Mouse (Mus musculus): ENCODE data around the gene Zfp61. TPM values are rescaled to one million over a fixed set of nuclear protein-coding genes. Genes with fewer than 3 reads are reported as not detected.

Gene Zfp61
- polyA plus RNA-seq, 1 experiment from 2014 or later, result 37.1 TPM

DNA sequence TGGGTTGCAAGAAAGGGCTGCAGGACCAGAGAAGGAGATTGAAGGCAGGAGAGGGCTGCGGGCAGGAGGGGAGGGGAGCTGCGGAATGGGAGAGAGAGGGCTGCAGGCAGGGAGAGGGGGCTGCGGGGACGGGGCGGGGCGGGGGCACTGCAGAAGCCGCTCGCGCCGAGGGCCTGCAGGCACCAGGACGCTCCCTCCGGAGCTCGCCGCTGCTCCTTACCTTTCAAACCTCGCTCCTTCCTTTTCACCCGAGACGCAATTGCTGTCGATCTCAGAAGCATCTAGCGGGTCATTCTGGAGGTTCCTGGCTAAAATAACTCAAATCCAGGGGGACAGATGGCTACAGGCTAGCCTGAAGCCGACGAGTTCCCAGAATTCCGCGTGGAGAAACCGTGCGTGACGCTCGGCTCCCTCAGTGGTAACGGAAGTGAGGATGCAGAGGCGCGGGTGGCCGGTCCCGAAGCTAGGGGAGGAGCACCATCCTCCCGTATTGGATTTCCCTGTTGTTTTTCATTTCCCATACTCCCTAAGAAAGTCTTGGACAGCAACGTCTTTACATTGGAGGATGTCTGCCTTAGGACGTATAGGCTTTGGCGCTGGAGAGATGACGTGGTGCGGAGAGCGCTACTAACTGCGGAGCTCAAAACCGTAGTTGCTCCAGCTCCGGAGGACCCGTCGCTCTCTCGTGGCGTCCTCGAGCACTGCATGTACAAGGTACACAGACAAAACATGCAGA, 1.9 kb downstream of the Zfp61 start:
- peaks cover 18% of the 10 kb centered on the region for H3K36me3 ChIP-seq (ENCODE audit: control insufficient read depth, insufficient read depth, low read length)
- under 1% methylated on average over 46 of the region's 47 CpGs for WGBS

GRCm38 (mm10) chr7:24298635-24298972, 2.4 kb downstream of the Zfp61 start:
- Histone ChIP-seq H3K4me2 (peak overlapping the region; percentile 89), H3K9ac (ENCODE audit: low read length) (peak overlapping the region; percentile 72), H3K36me3 (ENCODE audit: control insufficient read depth, insufficient read depth, low read length) (peaks cover 18% of the 10 kb centered on the region), H3K27me3 (ENCODE audit: control insufficient read depth, insufficient read depth, low read length) (no peaks in the 10 kb centered on the region), H3K4me3 (ENCODE audit: low read depth, low read length) (peak overlapping the region; percentile 51), H3K4me1 (ENCODE audit: control insufficient read depth, insufficient read depth, low read length) (peaks cover 15% of the 10 kb centered on the region), H3K27ac (ENCODE audit: low read depth, low read length) (peak overlapping the region; percentile 82), H3K9me3 (ENCODE audit: control insufficient read depth, low read length) (no peaks in the 10 kb centered on the region)
- peak; percentile 39 for ATAC-seq (ENCODE audit: low FRiP score)
- WGBS, result 0% methylated on average over 12 of the region's 12 CpGs
- no peak for DNase-seq (ENCODE audit: low spot score, missing footprints)

More for the DNA sequence above, 1.9 kb downstream of the Zfp61 start:
- Histone ChIP-seq H3K4me3 (ENCODE audit: low read depth, low read length) (peak overlapping the region; percentile 51), H3K27ac (ENCODE audit: low read depth, low read length) (peak overlapping the region; percentile 82), H3K9me3 (ENCODE audit: control insufficient read depth, low read length) (no peaks in the 10 kb centered on the region), H3K4me1 (ENCODE audit: control insufficient read depth, insufficient read depth, low read length) (peaks cover 15% of the 10 kb centered on the region), H3K27me3 (ENCODE audit: control insufficient read depth, insufficient read depth, low read length) (no peaks in the 10 kb centered on the region), H3K9ac (ENCODE audit: low read length) (peak overlapping the region; percentile 72), H3K4me2 (peak overlapping the region; percentile 89)
- DNase-seq (ENCODE audit: low spot score, missing footprints), result peak; percentile 97
- peak; percentile 87 for ATAC-seq (ENCODE audit: low FRiP score)

DNA sequence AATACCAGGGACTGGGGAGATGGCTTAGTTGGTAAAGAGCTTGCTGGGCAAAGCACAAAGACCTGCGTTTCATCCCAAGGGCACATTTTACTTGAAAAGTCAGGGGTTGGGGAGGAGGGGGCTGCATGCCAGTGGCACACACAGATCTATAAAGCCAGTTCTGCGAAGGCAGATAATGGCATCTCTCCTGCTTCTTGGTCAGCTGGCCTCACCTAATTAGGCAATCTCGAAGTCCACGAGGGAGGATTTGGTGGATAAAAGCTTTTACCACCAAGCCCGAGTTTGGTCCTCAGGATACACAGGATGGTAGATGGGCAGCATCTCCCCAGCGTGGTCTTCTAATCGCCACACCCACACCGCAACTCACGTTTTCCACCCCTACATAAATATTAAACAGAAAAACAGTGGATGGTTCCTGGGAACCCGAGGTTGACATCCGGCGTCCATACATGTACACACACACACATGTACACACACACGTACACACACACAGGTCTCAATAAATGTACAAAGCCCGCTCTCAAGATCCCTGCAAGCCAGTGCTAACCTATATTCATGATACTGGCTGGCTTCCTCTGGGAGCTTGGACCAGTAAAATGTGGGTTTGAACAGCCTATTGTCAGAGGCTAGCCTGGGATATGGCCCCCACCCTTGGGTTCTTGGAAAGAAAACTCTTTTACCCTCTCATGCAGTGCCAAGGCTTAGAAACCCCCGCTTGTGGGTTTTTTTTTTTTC, 3.5 kb downstream of the Zfp61 start:
- ATAC-seq (ENCODE audit: low FRiP score), result no peak
- H3K36me3 ChIP-seq (ENCODE audit: control insufficient read depth, insufficient read depth, low read length), result peaks cover 16% of the 10 kb centered on the region
- no peaks in the 10 kb centered on the region for H3K9me3 ChIP-seq (ENCODE audit: control insufficient read depth, low read length)
- peak; percentile 68 for DNase-seq (ENCODE audit: low spot score, missing footprints)
- no peaks in the 10 kb centered on the region for H3K27me3 ChIP-seq (ENCODE audit: control insufficient read depth, insufficient read depth, low read length)
- no peak overlapping the region; the same call in 1 of the 2 replicates for H3K27ac ChIP-seq (ENCODE audit: low read depth, low read length)
- peaks cover 15% of the 10 kb centered on the region for H3K4me1 ChIP-seq (ENCODE audit: control insufficient read depth, insufficient read depth, low read length)
- peak overlapping the region; percentile 89 for H3K4me2 ChIP-seq
- H3K4me3 ChIP-seq (ENCODE audit: low read depth, low read length), result no peak overlapping the region
- 90% methylated on average over 15 of the region's 15 CpGs for WGBS
- peak overlapping the region; percentile 72 for H3K9ac ChIP-seq (ENCODE audit: low read length)

DNA sequence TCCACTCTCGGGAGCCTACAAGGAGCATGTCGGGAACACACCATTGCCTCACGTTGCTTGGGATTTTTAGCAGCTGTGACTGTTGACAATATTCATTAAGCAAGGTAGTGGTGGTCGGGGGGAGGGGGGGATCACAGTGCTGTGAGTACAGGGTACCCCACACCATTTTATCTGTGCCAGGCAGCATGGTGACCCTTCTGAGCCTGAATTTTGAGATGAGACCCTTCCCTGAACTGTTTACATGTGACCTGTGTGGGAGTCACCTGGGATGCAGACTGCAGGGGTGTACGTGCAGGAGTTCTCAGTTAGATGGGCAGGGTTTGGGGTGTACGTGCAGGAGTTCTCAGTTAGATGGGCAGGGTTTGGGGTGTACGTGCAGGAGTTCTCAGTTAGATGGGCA, 4.6 kb downstream of the Zfp61 start:
- Histone ChIP-seq H3K36me3 (ENCODE audit: control insufficient read depth, insufficient read depth, low read length) (peaks cover 27% of the 10 kb centered on the region), H3K4me1 (ENCODE audit: control insufficient read depth, insufficient read depth, low read length) (peaks cover 15% of the 10 kb centered on the region), H3K9me3 (ENCODE audit: control insufficient read depth, low read length) (no peaks in the 10 kb centered on the region), H3K4me3 (ENCODE audit: low read depth, low read length) (no peak overlapping the region), H3K27me3 (ENCODE audit: control insufficient read depth, insufficient read depth, low read length) (no peaks in the 10 kb centered on the region), H3K9ac (ENCODE audit: low read length) (no peak overlapping the region), H3K4me2 (no peak overlapping the region), H3K27ac (ENCODE audit: low read depth, low read length) (no peak overlapping the region)
- DNase-seq (ENCODE audit: low spot score, missing footprints) (peak; percentile 21), ATAC-seq (ENCODE audit: low FRiP score) (no peak)
- WGBS, result 96% methylated on average over 6 of the region's 7 CpGs

DNA sequence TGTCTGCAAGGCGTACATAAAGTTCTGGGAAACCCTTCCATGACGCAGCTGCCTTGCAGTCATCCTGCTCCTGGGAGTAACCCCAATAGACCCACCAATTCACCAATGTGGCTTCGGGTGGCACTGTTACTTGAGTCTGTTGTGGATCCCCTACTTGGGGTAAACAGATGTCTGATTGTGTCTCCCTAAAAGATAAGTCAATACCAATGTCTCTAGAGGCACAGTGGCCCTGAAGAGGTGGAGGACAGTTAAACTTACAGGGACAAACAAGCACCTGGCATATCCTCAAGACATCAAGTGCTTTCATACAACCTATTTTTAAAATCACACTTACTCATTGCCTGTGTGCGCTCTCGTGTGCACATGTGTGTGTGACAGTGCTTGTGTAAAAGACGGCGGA, 5.7 kb downstream of the Zfp61 start:
- ATAC-seq (ENCODE audit: low FRiP score), result no peak
- 96% methylated on average over 7 of the region's 7 CpGs for WGBS

DNA sequence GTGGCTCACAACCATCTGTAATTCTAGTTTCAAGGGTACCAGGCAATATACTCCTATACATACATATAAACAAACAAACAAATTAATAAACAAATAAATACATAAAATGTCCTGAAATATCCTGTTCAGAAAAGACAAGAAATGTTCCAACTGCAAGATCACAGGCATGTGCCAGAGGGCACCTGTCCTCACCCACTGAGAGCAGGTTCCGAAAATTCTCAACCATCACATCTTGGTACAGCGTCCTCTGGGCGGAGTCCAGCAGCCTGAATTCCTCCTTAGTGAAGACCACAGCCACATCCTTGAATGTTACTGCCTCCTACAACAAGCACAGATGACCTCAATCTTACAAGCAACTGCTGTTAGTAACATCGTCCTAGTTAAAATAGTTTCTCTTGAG, 6.3 kb downstream of the Zfp61 start:
- peaks cover 39% of the 10 kb centered on the region for H3K36me3 ChIP-seq (ENCODE audit: control insufficient read depth, insufficient read depth, low read length)
- WGBS, result 95% methylated on average over 4 of the region's 4 CpGs

More for the DNA sequence above, 5.7 kb downstream of the Zfp61 start:
- no peak overlapping the region for H3K4me2 ChIP-seq
- H3K27me3 ChIP-seq (ENCODE audit: control insufficient read depth, insufficient read depth, low read length), result no peaks in the 10 kb centered on the region
- H3K36me3 ChIP-seq (ENCODE audit: control insufficient read depth, insufficient read depth, low read length), result peaks cover 34% of the 10 kb centered on the region
- H3K27ac ChIP-seq (ENCODE audit: low read depth, low read length), result no peak overlapping the region
- H3K9ac ChIP-seq (ENCODE audit: low read length), result no peak overlapping the region
- H3K4me3 ChIP-seq (ENCODE audit: low read depth, low read length), result no peak overlapping the region
- peaks cover 11% of the 10 kb centered on the region for H3K4me1 ChIP-seq (ENCODE audit: control insufficient read depth, insufficient read depth, low read length)
- H3K9me3 ChIP-seq (ENCODE audit: control insufficient read depth, low read length), result no peaks in the 10 kb centered on the region
- DNase-seq (ENCODE audit: low spot score, missing footprints), result no peak

DNA sequence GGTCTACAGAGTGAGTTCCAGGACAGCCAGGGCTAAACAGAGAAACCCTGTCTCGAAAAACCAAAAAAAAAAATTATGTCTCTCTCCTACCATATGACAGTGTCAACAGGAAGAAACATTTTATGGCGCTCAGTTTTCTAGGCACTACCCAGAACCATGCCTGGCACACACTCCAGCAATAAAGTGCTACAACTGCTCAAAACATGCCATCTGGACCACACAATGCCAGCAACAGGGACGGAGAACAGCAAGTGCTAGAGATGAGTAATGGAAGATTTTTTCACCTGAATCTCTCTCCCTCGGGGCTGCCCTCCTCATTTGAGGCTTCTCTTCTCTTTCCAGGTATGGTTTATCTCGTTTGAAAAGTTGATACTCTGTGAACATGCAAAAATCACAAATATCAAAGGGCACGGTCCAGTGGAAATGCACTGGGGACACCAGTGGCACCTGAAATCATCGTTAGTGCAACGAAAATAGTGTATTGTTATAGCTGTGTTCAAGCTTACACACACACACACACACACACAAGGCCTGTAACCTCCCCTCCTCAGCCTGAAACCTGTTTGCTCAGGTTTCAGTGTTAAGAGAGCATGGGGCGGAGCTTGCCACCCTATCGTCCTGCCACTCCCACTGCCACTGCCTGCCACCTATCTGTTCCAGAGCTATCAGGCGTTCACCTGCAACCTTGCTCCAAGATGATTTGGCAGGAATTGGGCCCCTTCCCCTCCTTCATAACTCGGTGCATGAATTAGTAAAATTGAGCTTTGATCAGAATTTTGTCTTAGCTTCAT, 7.8 kb downstream of the Zfp61 start:
- Histone ChIP-seq H3K9me3 (ENCODE audit: control insufficient read depth, low read length) (no peaks in the 10 kb centered on the region), H3K27me3 (ENCODE audit: control insufficient read depth, insufficient read depth, low read length) (no peaks in the 10 kb centered on the region), H3K9ac (ENCODE audit: low read length) (no peak overlapping the region), H3K36me3 (ENCODE audit: control insufficient read depth, insufficient read depth, low read length) (peaks cover 39% of the 10 kb centered on the region), H3K4me1 (ENCODE audit: control insufficient read depth, insufficient read depth, low read length) (peaks cover 4% of the 10 kb centered on the region), H3K4me2 (no peak overlapping the region), H3K27ac (ENCODE audit: low read depth, low read length) (no peak overlapping the region), H3K4me3 (ENCODE audit: low read depth, low read length) (no peak overlapping the region)
- ATAC-seq (ENCODE audit: low FRiP score) (no peak), DNase-seq (ENCODE audit: low spot score, missing footprints) (peak; percentile 51)
- 87% methylated on average over 12 of the region's 12 CpGs for WGBS

More for the DNA sequence above, 6.3 kb downstream of the Zfp61 start:
- Histone ChIP-seq H3K27me3 (ENCODE audit: control insufficient read depth, insufficient read depth, low read length) (no peaks in the 10 kb centered on the region), H3K4me3 (ENCODE audit: low read depth, low read length) (no peak overlapping the region), H3K4me1 (ENCODE audit: control insufficient read depth, insufficient read depth, low read length) (peaks cover 5% of the 10 kb centered on the region), H3K27ac (ENCODE audit: low read depth, low read length) (no peak overlapping the region), H3K9ac (ENCODE audit: low read length) (no peak overlapping the region), H3K4me2 (no peak overlapping the region), H3K9me3 (ENCODE audit: control insufficient read depth, low read length) (no peaks in the 10 kb centered on the region)
- peak; percentile 51 for DNase-seq (ENCODE audit: low spot score, missing footprints)
- no peak for ATAC-seq (ENCODE audit: low FRiP score)

DNA sequence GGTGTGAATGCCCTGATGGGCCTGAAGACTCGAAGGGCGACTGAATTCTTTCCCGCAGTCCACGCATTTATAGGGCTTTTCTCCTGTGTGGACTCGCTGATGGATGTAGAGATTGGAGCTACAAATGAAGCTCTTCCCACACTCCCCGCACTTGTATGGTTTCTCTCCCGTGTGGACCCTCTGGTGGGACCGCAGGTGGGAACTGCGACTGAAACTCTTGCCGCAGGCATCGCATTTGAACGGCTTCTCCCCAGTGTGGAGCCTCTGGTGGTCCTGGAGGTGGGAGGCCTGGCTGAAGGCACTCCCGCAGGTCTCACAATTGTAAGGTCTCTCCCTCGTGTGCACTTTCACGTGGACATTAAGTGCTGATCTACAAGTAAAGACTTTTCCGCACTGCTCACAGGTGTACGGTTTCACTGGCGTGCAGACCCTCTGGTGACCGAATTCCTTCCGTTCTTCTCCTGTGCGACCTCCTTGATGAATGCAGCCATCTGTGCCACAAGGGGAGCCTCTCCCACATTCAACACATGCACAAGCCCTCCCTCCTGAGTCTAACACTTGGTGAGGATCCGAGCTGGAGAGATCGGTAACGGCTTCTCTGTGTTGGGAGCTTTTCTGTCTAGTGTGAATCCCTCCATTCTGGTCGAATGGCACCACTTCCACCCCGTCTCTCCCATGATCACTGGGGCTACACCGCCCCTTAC, 9.5 kb downstream of the Zfp61 start:
- Histone ChIP-seq H3K36me3 (ENCODE audit: control insufficient read depth, insufficient read depth, low read length) (peaks cover 37% of the 10 kb centered on the region), H3K4me1 (ENCODE audit: control insufficient read depth, insufficient read depth, low read length) (no peaks in the 10 kb centered on the region), H3K4me3 (ENCODE audit: low read depth, low read length) (no peak overlapping the region), H3K9me3 (ENCODE audit: control insufficient read depth, low read length) (no peaks in the 10 kb centered on the region), H3K27me3 (ENCODE audit: control insufficient read depth, insufficient read depth, low read length) (no peaks in the 10 kb centered on the region), H3K9ac (ENCODE audit: low read length) (no peak overlapping the region), H3K27ac (ENCODE audit: low read depth, low read length) (no peak overlapping the region), H3K4me2 (no peak overlapping the region)
- DNase-seq (ENCODE audit: low spot score, missing footprints), result peak; percentile 54
- no peak for ATAC-seq (ENCODE audit: low FRiP score)
- WGBS, result 91% methylated on average over 27 of the region's 27 CpGs
